Mouse (Mus musculus): Measurements from ENCODE around the gene Pigk. TPM values are rescaled to one million over a fixed set of nuclear protein-coding genes. Genes with fewer than 3 reads are reported as not detected.

The Pigk gene
- polyA plus RNA-seq, 1 experiment, result 5.8 TPM

DNA sequence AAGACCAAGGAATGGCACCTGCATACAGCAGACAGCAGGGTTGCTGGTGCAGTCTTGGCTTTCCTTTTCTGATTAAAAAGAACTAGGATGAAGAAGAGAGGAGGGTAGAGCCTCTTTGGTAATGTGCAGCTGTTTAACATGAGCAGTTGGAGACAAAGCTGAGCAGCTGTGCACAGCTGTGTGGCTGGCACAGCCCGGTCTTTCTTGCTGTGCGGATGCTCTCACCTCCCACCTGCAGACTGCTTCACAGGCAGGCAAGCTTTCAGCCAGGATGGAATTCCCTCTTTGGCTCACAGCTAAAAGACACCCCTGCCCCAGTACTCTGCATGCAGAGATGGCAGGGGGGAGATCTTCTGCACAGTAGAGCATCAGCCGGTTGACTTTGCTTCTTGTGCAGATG lies 230.9 kb downstream of the Pigk start:
- TF ChIP-seq CTCF (IDR thresholded peaks at IDR 0.05; ENCODE audit: extremely low read depth, insufficient read depth, insufficient read length, insufficient replicate concordance) (no peak), POLR2A (IDR thresholded peaks at IDR 0.05; ENCODE audit: low read depth, low read length) (no peak)
- no peak for DNase-seq (ENCODE audit: low read depth in 1 of 2, low spot score in 2 of 2)
- Histone ChIP-seq H3K27ac (ENCODE audit: insufficient read depth, low read length) (no peak overlapping the region), H3K27me3 (ENCODE audit: control insufficient read depth, insufficient read depth, low read length) (no peaks in the 10 kb centered on the region), H3K4me3 (ENCODE audit: extremely low read depth, insufficient read depth, insufficient read length) (no peak overlapping the region), H3K36me3 (ENCODE audit: control insufficient read depth, insufficient read depth, low read length) (no peaks in the 10 kb centered on the region), H3K4me1 (ENCODE audit: control insufficient read depth, insufficient read depth, insufficient read length) (peaks cover 2% of the 10 kb centered on the region; the same call in 1 of the 2 replicates)
- 79% methylated on average over 3 of the region's 3 CpGs for WGBS

DNA sequence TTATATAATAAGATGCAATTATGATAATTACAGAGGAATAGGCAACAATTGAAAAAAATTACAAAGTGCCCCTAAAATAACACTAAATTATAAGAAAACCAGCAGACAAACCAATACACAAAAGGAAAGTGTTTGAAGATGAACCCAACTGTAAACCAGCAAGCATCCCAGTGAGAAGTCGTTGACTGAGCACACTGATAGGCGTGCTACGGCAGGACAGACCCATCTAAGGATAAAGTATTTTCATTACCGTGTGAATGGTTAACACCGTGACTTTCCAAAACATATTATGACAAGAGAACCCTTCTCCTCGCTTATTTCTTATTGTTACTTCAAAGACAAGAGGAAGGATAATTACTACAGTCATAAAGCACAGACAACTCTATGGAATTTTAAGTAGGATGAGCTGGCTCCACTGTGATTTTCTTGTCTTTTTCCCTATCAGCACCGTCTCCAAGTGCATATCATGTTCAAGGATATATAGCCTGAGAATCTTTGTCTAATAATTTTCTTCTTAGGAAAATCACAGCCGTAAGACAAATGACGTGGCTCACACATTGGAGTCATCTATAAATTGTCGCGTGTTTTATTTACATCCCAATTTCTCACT lies 233.2 kb downstream of the Pigk start:
- WGBS, result 93% methylated on average over 11 of the region's 11 CpGs
- 0 out of 2 replicates have a peak, but pooled peaks cover under 1% of the 10 kb centered on the region for H3K4me1 ChIP-seq (ENCODE audit: control insufficient read depth, insufficient read depth, insufficient read length)
- TF ChIP-seq POLR2A (IDR thresholded peaks at IDR 0.05; ENCODE audit: low read depth, low read length), result no peak
- TF ChIP-seq CTCF (IDR thresholded peaks at IDR 0.05; ENCODE audit: extremely low read depth, insufficient read depth, insufficient read length, insufficient replicate concordance), result no peak
- H3K4me3 ChIP-seq (ENCODE audit: extremely low read depth, insufficient read depth, insufficient read length), result no peak overlapping the region
- H3K27me3 ChIP-seq (ENCODE audit: control insufficient read depth, insufficient read depth, low read length), result no peaks in the 10 kb centered on the region
- H3K36me3 ChIP-seq (ENCODE audit: control insufficient read depth, insufficient read depth, low read length), result no peaks in the 10 kb centered on the region
- no peak for DNase-seq (ENCODE audit: low read depth in 1 of 2, low spot score in 2 of 2)
- H3K27ac ChIP-seq (ENCODE audit: insufficient read depth, low read length), result no peak overlapping the region

DNA sequence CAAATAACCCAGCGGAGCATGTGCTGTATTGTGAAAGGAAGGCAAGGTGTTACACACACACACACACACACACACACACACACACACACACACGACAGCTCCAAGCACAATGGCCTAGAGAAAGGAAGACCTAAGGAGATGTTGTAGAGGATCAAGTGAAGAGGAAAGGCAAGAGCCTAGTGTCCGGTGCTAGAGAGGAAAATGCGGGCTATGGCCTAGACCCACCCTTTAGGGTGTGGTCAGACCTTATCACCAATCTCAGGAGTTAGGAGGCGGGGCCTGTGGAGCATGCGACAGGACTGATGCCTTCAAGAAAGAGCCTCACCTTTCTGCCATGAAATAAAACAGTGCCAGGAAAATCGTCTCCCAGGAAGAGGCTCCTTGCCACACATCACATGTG lies 234.7 kb downstream of the Pigk start:
- no peak for DNase-seq (ENCODE audit: low read depth in 1 of 2, low spot score in 2 of 2)
- Histone ChIP-seq H3K27me3 (ENCODE audit: control insufficient read depth, insufficient read depth, low read length) (no peaks in the 10 kb centered on the region), H3K36me3 (ENCODE audit: control insufficient read depth, insufficient read depth, low read length) (no peaks in the 10 kb centered on the region), H3K4me1 (ENCODE audit: control insufficient read depth, insufficient read depth, insufficient read length) (0 out of 2 replicates have a peak, but pooled peaks cover 3% of the 10 kb centered on the region), H3K4me3 (ENCODE audit: extremely low read depth, insufficient read depth, insufficient read length) (no peak overlapping the region), H3K27ac (ENCODE audit: insufficient read depth, low read length) (no peak overlapping the region)
- no peak for TF ChIP-seq POLR2A (IDR thresholded peaks at IDR 0.05; ENCODE audit: low read depth, low read length)
- no peak for TF ChIP-seq CTCF (IDR thresholded peaks at IDR 0.05; ENCODE audit: extremely low read depth, insufficient read depth, insufficient read length, insufficient replicate concordance)
- WGBS, result 86% methylated on average over 7 of the region's 7 CpGs

DNA sequence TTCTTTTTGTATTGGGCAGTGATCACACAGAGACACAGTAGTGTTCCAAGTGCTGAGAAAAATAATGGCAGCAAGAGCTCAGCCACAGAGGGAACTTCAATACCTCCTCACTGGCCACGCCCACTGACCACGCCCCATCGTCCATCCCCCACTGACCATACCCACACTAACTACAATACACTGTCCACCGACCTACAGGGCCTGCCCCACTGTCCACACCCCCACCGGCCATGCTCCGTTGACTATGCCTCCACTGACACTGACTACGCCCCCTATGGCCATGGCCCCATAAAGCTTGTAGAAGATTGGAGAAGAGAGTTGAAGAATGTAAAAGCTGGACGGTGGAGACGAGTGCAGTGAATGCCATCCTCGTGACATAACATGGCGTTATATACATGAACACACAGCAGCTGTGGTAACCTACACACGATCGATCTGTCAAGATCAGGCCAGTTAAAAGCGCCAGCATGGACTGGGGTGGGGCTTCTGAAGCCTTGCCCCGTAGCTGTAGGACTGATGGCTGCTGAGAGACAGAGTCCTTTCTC lies 235.4 kb downstream of the Pigk start:
- Histone ChIP-seq H3K27me3 (ENCODE audit: control insufficient read depth, insufficient read depth, low read length) (no peaks in the 10 kb centered on the region), H3K4me1 (ENCODE audit: control insufficient read depth, insufficient read depth, insufficient read length) (0 out of 2 replicates have a peak, but pooled peaks cover 3% of the 10 kb centered on the region), H3K4me3 (ENCODE audit: extremely low read depth, insufficient read depth, insufficient read length) (no peak overlapping the region), H3K36me3 (ENCODE audit: control insufficient read depth, insufficient read depth, low read length) (no peaks in the 10 kb centered on the region), H3K27ac (ENCODE audit: insufficient read depth, low read length) (no peak overlapping the region)
- no peak for TF ChIP-seq POLR2A (IDR thresholded peaks at IDR 0.05; ENCODE audit: low read depth, low read length)
- no peak for TF ChIP-seq CTCF (IDR thresholded peaks at IDR 0.05; ENCODE audit: extremely low read depth, insufficient read depth, insufficient read length, insufficient replicate concordance)
- DNase-seq (ENCODE audit: low read depth in 1 of 2, low spot score in 2 of 2), result no peak
- 94% methylated on average over 15 of the region's 15 CpGs for WGBS

DNA sequence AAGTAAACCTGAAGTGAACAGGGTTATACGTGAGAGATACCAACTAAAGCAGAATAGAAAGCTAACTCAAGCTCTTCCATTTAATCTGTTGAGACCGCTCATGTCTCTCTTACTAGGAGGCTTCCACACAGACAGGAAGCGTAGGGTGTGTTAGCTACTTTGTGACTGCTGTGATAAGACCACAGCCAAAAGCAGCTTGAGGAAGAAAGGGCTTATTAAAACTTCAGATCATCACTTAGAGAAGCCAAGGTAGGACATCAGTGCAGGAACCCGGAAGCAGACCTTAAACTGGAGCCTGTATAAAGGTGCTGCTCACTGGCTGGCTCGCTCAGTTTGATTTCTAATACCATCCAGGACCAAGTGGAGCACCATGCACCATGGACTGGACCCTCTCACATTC lies 236.4 kb downstream of the Pigk start:
- H3K4me3 ChIP-seq (ENCODE audit: extremely low read depth, insufficient read depth, insufficient read length), result no peak overlapping the region
- no peaks in the 10 kb centered on the region for H3K27me3 ChIP-seq (ENCODE audit: control insufficient read depth, insufficient read depth, low read length)
- no peaks in the 10 kb centered on the region for H3K36me3 ChIP-seq (ENCODE audit: control insufficient read depth, insufficient read depth, low read length)
- no peak for DNase-seq (ENCODE audit: low read depth in 1 of 2, low spot score in 2 of 2)
- H3K4me1 ChIP-seq (ENCODE audit: control insufficient read depth, insufficient read depth, insufficient read length), result 0 out of 2 replicates have a peak, but pooled peaks cover 3% of the 10 kb centered on the region
- WGBS, result 63% methylated on average over 5 of the region's 5 CpGs
- TF ChIP-seq POLR2A (IDR thresholded peaks at IDR 0.05; ENCODE audit: low read depth, low read length) (no peak), CTCF (IDR thresholded peaks at IDR 0.05; ENCODE audit: extremely low read depth, insufficient read depth, insufficient read length, insufficient replicate concordance) (no peak)
- H3K27ac ChIP-seq (ENCODE audit: insufficient read depth, low read length), result peak overlapping the region; percentile 66

DNA sequence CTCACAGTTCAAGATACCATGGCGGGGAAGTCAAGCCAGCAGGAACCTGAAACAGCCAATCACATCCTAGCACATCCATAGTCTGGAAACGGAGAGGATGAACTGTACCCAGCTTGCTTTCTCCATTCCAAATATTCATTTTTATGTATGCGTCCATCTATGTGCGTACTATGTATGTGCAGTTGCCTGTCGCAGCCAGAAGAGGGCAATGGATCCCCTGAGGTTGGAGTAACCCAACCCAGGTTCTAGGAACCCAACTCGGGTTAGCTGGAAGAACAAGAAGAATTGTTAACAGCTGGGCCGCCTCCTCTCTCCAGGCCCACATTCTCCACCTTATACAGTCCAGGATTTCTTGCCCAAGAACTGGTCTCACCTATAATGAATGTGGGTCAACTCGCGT lies 237.0 kb downstream of the Pigk start:
- no peak for DNase-seq (ENCODE audit: low read depth in 1 of 2, low spot score in 2 of 2)
- Histone ChIP-seq H3K27ac (ENCODE audit: insufficient read depth, low read length) (peak overlapping the region; percentile 66; the same call in 1 of the 2 replicates), H3K4me3 (ENCODE audit: extremely low read depth, insufficient read depth, insufficient read length) (no peak overlapping the region), H3K36me3 (ENCODE audit: control insufficient read depth, insufficient read depth, low read length) (no peaks in the 10 kb centered on the region), H3K4me1 (ENCODE audit: control insufficient read depth, insufficient read depth, insufficient read length) (0 out of 2 replicates have a peak, but pooled peaks cover 3% of the 10 kb centered on the region), H3K27me3 (ENCODE audit: control insufficient read depth, insufficient read depth, low read length) (no peaks in the 10 kb centered on the region)
- 91% methylated on average over 9 of the region's 9 CpGs for WGBS
- TF ChIP-seq CTCF (IDR thresholded peaks at IDR 0.05; ENCODE audit: extremely low read depth, insufficient read depth, insufficient read length, insufficient replicate concordance) (no peak), POLR2A (IDR thresholded peaks at IDR 0.05; ENCODE audit: low read depth, low read length) (no peak)

Data from spleen, adult 2 months (tissue).